Mouse (Mus musculus) kidney, adult 9 months (tissue): ENCODE measurements around the gene Nrg4.

Source experiments
- DNase-seq: peaks from one replicate; pipeline ENCODE4 v3.0.0; 2022

Nrg4 gene

GRCm38 (mm10) chr9:55208790-55209481, 117.7 kb downstream of the Nrg4 start, which contains the start of gene Fbxo22:
TSS of gene Fbxo22 (plus strand) at chr9:55208925.
- DNase-seq: peak; percentile 83

- no peak for DNase-seq
Observed at GRCm38 (mm10) chr9:55208458-55208789, 118.2 kb downstream of the Nrg4 start.

- no peak for DNase-seq
Observed at GRCm38 (mm10) chr9:55199348-55199747, 127.3 kb downstream of the Nrg4 start.

- no peak for DNase-seq
Observed at GRCm38 (mm10) chr9:55198260-55198659, 128.4 kb downstream of the Nrg4 start.

- DNase-seq: peak; percentile 50
Observed at GRCm38 (mm10) chr9:55195876-55196275, 130.8 kb downstream of the Nrg4 start.

DNA sequence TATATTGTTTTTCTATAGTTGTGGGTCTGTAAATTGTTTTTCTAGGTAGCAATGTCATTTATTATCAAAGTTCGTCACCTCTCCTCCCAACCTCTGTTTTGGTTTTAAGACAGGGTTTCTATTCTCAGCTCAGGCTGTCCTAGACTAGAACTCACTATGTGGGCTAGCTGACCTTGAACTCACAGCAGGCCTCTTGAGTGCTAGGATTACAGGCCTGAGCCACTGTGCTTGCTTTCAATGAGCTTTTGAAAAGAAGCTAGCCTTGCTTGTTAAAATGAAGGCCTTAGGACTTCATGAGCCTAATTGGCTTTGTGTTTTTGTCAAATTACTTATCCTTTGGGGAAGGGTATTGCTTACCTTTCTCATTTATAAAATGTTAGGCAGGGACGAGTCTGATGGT, 152.4 kb downstream of the Nrg4 start:
- DNase-seq: no peak

DNA sequence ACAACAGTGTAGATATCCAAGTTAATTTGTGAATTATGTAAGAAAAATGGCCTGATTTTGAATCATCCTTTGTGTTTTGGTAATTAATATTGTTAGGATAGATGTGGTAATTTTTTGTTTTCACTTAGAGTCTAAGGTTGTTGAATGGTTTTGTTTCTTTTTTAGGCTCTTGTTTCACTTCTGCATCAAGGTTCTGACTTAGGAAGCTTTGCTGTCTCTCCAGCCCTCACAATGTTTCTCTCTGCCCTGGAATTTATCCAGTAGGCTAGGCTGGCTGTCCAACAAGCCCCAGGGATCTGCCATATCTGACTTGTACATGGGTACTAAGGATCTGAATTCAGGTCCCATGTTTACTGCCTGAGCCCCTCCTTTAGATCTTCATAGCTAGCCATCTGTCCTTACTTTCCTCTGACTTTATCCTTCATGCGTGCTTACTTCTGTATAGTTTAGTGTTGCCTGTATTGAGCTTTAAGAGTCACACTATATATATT, 154.4 kb downstream of the Nrg4 start:
- no peak for DNase-seq

- DNase-seq: no peak
Observed at GRCm38 (mm10) chr9:55170655-55171412, 155.8 kb downstream of the Nrg4 start.
